Mouse (Mus musculus) kidney, adult 2 months (tissue): ENCODE data around the gene Fam221a.

ENCODE experiments used
- CTCF ChIP-seq: fragments of 200-500 bp; conservative IDR thresholded peaks from 2 replicates; pipeline ENCODE4 v1.5.1; 2011; ENCODE audit warnings: low read depth, mild to moderate bottlenecking, control low read depth, low read length, moderate library complexity, mixed read lengths; ENCODE audit not compliant: insufficient read depth, insufficient read length
- POLR2A ChIP-seq: fragments of 200-500 bp; IDR thresholded peaks from one replicate; pipeline ENCODE4 v1.6.1; 2011; ENCODE audit warnings: low read depth, low read length, control low read depth

DNA sequence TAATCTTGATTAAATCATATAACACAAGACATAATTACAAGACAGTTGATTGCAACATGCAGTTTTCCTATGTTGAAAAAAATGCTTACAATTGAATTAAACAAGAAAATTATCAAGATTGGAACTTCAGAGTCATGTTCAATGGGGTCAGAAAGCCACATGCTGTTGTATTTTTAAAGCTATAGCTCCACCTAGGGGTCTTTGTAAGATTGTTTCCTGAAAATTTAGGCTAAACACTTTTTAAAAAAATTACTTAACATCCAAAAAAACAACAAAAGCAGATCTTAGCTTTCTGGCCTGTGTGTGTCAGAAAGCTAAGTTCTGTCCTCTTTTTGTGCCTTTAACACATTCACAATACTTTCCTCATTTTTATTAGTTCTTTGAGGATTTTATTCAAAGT, 30.8 kb downstream of the Fam221a start:
- TF ChIP-seq CTCF (0 out of 2 replicates have a peak, but pooled peaks have one; percentile 19), POLR2A (no peak)
